Mouse (Mus musculus) MEL (cell line): ENCODE data around the gene Tex36.

Source experiments
- BHLHE40 ChIP-seq: IDR thresholded peaks from 2 replicates; pipeline ENCODE4 v1.6.1; 2012; ENCODE audit warnings: low read depth, mild to moderate bottlenecking, inconsistent platforms, low read length, improper control_type of control experiment, borderline replicate concordance
- CTCF ChIP-seq, 3 experiments: IDR thresholded peaks in 2 of 3; conservative IDR thresholded peaks in 1 of 3; 2 replicates each; pipeline ENCODE4 v1.5.1; 2011 to 2012; ENCODE audit warnings: low read length in 3 of 3, low read depth in 2 of 3, mild to moderate bottlenecking in 2 of 3, improper control_type of control experiment in 1 of 3, inconsistent platforms in 1 of 3, mixed read lengths in 1 of 3, moderate library complexity in 1 of 3; ENCODE audit not compliant: control insufficient read depth in 1 of 3, insufficient read depth in 1 of 3, poor library complexity in 1 of 3, severe bottlenecking in 1 of 3
- E2F4 ChIP-seq: IDR thresholded peaks from 2 replicates; pipeline ENCODE4 v1.6.1; 2011; ENCODE audit warnings: low read depth, low read length, improper control_type of control experiment, borderline replicate concordance
- EP300 ChIP-seq, 2 experiments: IDR thresholded peaks; 2 replicates each; pipeline ENCODE4 v1.6.1; 2011; ENCODE audit warnings: improper control_type of control experiment in 2 of 2, low read length in 2 of 2, low read depth in 1 of 2, mild to moderate bottlenecking in 1 of 2
- MAX ChIP-seq: IDR thresholded peaks from 2 replicates; pipeline ENCODE4 v1.6.1; 2011; ENCODE audit warnings: low read length, improper control_type of control experiment
- MEF2A ChIP-seq: IDR thresholded peaks from 2 replicates; pipeline ENCODE4 v1.6.1; 2014; ENCODE audit warnings: low read depth, mild to moderate bottlenecking, inconsistent platforms, low read length, improper control_type of control experiment; ENCODE audit not compliant: poor library complexity, insufficient replicate concordance, severe bottlenecking; ENCODE audit errors: extremely low read depth
- MYC ChIP-seq: IDR thresholded peaks from 2 replicates; pipeline ENCODE4 v1.6.1; 2011; ENCODE audit warnings: low read depth, mild to moderate bottlenecking, low read length, improper control_type of control experiment, moderate library complexity
- NELFE ChIP-seq: IDR thresholded peaks from 2 replicates; pipeline ENCODE4 v1.6.1; 2011; ENCODE audit warnings: low read depth, low read length, improper control_type of control experiment
- NRF1 ChIP-seq: IDR thresholded peaks from 2 replicates; pipeline ENCODE4 v1.6.1; 2014; ENCODE audit warnings: low read depth, mild to moderate bottlenecking, inconsistent platforms, low read length, improper control_type of control experiment, moderate library complexity; ENCODE audit not compliant: poor library complexity, insufficient read depth, severe bottlenecking
- POLR2A ChIP-seq, 2 experiments: IDR thresholded peaks; 2 replicates each; pipeline ENCODE4 v1.6.1; 2011 to 2012; ENCODE audit warnings: low read length in 2 of 2, mild to moderate bottlenecking in 2 of 2, control low read depth in 1 of 2, improper control_type of control experiment in 1 of 2, low read depth in 1 of 2, moderate library complexity in 1 of 2; ENCODE audit not compliant: control insufficient read depth in 1 of 2, insufficient read depth in 1 of 2, poor library complexity in 1 of 2
- TBP ChIP-seq: IDR thresholded peaks from 2 replicates; pipeline ENCODE4 v1.8.0; 2011; ENCODE audit warnings: low read depth, low read length, improper control_type of control experiment
- USF1 ChIP-seq: IDR thresholded peaks from 2 replicates; pipeline ENCODE4 v1.6.1; 2014; ENCODE audit warnings: low read depth, mild to moderate bottlenecking, inconsistent platforms, low read length, improper control_type of control experiment, moderate library complexity
- ZC3H11A ChIP-seq: IDR thresholded peaks from 2 replicates; pipeline ENCODE4 v1.6.1; 2012; ENCODE audit warnings: low read depth, mild to moderate bottlenecking, inconsistent platforms, low read length, improper control_type of control experiment

GRCm38 (mm10) chr7:133634932-133635650 lies 33.1 kb upstream of the Tex36 start:
- TF ChIP-seq POLR2A (IDR thresholded peaks at IDR 0.05; ENCODE audit: control insufficient read depth in 1 of 2, insufficient read depth in 1 of 2, low read depth in 1 of 2, low read length in 2 of 2, poor library complexity in 1 of 2) = no peak
- no peak for TF ChIP-seq CTCF (IDR thresholded peaks at IDR 0.05 in 2 of 3, conservative IDR thresholded peaks at IDR 0.05 in 1 of 3; ENCODE audit: control insufficient read depth in 1 of 3, insufficient read depth in 1 of 3, low read depth in 2 of 3, low read length in 3 of 3, poor library complexity in 1 of 3, severe bottlenecking in 1 of 3)
- TF ChIP-seq EP300 (IDR thresholded peaks at IDR 0.05; ENCODE audit: low read depth in 1 of 2, low read length in 2 of 2) = no peak
- TF ChIP-seq NELFE = no peak
- TF ChIP-seq MEF2A = no peak
- TF ChIP-seq ZC3H11A = no peak
- no peak for TF ChIP-seq USF1
- no peak for TF ChIP-seq BHLHE40
- TF ChIP-seq NRF1 = no peak
- TF ChIP-seq MYC = no peak
- no peak for TF ChIP-seq E2F4
- TF ChIP-seq TBP = no peak
- TF ChIP-seq MAX = no peak
